Mouse (Mus musculus) brain, embryonic 18.5 days (tissue): ENCODE data around the gene Cyb5d2.
"Not testable (repeated sequence)": the region's sequence is repeated elsewhere in the genome, so short reads cannot be mapped to it uniquely, and the experiment has no call there.

Experiments
- DNase-seq: peaks from one replicate; pipeline ENCODE4 v3.0.0-alpha.2; 2012; ENCODE audit warnings: low read depth, low spot score

The Cyb5d2 gene

DNA sequence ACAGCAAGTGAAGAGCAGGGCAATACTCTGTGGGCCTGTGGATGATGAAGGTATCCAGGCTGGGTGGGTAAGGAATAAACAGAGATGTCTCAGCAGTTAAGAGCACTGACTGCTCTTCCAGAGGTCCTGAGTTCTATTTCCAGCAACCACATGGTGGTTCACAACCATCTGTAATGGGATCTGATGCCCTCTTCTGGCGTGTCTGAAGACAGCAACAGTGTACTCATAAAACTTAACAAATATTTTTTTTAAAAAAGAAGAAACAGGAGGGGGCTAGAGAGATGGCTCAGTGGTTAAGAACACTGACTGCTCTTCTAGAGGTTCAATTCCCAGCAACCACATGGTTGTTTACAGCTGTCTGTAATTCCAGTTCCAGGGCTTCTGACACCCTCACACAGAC, 23.3 kb downstream of the Cyb5d2 start:
- DNase-seq = not testable (repeated sequence)

DNA sequence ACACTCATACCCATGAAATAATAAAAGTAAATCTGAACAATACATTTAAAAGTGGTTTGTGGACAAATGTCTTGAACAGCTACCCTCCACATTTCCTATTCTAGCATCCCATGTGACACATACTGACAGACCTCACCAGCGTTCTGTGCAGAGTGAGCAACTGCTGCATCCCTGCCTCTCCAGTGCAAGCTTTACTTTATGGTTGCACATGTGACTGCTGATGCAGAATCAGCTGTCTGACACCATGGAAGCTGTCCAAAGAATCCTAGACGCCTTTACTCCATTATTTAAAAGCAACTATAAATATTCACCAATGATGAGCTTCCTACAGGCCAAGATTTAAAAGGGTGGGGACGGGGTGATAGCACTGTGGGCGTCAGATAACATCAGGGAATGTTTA, 24.5 kb downstream of the Cyb5d2 start:
- no peak for DNase-seq

DNA sequence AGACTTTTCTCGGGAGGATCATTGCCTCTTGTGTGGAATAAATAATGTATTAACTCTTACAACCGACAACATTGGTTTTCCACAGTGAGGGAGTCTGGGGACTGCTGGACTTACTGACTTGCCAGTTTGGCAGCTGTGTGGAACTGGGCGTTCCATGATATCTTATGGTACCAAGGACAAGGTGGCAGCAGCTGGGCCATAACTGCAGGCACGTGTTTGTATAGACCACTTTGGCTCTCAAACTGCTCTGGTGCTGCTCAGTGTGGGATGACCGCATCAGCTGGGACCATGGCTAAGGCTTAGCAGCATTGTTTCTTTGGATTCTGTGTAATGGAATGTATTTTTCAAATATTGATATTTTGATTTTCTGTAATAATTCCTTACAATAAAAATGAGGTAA, 25.1 kb downstream of the Cyb5d2 start:
- DNase-seq = no peak

DNA sequence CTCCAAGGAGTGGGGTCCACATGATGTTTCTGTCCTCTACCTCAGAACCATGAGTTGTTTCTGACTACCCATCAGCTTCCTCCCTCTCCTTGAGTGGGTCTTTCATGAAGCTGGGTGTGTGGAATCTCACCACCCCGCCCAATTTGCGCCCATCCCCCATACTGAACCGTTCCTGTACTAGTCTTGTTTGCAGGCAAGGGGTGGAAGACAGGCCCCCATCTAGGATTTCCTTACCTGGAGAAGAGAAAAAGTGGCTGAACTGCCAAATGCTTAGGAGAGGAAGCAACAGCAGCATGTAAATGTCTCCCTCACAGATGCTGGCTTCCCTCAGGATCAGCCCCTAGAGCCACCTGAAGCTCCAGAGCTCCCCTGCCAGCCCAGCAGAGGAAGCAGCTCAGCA, 25.6 kb downstream of the Cyb5d2 start:
- no peak for DNase-seq

DNA sequence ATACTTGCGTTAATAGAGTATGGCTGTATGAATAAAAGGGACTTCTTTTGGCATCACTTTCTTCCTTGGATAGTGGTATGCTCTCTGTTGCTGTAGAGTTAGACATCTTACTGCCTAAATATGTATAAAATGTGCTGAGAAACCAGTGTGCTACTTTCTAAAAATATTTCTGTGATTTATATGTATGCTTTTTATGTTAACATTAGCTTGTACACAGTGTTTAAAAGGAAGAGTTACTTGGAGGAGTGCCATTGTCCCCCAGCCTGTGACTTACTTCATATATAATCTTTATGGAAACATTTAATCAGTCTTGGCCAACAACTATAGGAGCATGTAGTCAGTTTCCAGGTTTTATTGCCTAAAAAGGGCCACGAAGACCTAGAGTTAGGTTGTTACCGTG, 26.9 kb downstream of the Cyb5d2 start:
- no peak for DNase-seq

DNA sequence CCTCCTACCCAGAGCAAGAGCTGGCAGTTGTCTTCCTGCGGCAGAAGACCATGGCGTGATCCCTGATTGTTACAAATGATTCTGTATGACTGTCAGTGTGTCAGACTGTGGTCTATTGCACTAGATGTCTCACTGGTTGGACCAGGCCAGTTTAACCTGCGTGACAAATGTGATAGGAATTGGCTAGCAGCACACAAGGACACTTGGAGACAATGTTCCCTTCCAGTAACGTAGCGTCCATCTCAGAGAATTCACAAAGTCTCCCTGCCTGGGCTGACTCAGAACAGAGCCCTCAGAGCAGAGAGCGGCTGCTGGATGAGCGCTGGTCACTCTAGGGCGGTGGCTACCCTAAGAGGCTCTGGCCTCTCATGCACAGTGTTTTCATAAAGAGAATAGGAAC, 28.2 kb downstream of the Cyb5d2 start:
- DNase-seq = no peak

DNA sequence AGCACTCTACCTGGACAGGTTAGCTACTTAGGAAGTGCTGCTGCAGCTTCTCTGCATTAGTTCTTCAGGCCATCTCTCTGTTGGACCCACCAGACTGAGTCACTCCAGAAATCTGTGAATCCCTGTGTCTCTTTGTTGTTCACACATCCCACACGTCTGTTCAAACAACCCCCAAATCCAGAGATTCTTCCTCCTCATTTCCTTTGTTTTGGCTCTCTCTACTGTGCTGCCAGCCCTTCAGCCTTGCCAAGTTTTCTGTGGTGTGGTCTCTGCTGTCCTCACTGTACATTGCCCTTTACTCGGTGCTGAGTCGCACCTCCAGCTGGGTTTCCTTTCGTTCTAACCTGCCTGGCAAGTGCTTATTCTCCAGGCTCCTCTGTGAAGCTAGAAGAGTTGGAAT, 31.7 kb downstream of the Cyb5d2 start:
- DNase-seq = no peak

DNA sequence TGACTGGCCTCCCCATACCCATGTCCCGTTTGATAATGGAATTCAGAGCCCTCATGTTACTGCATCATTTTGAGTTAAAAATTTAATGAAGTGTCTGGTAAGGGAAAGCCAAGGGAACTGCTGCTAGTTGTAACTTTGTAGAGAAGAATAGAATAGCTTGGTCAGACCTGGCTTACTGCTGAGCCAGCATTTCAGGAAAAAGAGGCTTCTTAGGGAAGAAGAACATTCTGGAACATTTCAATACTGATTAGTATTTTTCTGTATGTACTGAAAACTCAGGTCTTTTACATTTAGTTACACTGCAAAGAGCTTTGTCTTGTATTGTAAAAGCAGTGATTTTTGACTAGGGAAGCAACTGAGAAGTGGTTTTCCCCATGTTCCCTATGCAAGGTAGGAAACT, 35.2 kb downstream of the Cyb5d2 start:
- DNase-seq = no peak

DNA sequence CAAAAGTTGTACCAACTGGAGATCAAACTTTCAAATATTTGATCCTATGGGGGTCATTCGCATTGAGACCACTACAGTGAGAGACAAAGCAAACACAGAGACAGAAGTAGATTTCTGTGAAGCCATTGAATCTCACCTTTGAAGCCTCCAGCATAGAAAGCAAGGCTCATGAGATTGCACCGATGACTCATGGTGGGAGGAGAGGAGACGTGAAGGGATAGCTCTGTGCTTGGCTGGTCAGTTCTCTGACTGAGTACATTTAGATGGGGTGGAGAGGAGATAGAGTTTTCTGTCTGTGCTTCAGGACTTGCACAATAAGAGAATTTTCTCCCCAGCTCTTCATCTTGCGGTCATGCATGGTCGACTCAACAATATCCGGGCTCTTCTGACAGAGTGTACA, 36.4 kb downstream of the Cyb5d2 start:
- DNase-seq = no peak

DNA sequence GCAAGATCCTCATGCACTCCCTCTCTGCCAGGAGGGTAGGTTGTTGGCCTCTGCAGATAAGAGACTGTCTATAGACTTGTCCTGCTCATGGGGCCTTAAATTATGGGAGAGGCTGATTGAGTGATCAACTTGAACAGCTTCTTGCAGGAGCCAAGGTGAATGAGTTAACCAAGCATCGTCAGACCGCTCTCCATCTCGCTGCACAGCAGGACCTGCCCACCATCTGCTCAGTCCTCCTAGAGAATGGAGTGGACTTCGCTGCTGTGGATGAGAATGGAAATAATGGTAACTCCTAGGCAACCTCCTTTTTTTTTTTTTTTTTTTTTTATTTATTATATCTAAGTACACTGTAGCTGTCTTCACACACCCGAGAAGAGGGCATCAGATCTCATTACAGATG, 37.6 kb downstream of the Cyb5d2 start:
- DNase-seq = no peak

DNA sequence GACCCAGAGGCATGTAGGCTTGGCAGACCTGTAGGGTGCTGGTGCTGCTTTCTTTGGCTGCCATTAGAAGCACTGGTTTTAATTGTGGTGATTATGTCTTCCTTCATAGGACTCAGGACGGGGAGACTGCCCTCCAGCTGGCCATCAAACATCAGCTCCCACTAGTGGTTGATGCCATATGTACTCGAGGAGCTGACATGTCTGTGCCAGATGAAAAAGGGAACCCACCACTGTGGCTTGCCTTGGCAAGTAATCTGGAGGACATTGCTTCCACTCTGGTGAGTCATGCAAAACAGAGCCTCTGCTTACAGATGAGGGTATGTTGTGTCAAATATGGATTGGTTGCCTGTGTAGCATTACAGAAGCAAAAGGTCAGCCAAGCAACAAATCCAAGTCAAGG, 44.0 kb downstream of the Cyb5d2 start:
- no peak for DNase-seq

DNA sequence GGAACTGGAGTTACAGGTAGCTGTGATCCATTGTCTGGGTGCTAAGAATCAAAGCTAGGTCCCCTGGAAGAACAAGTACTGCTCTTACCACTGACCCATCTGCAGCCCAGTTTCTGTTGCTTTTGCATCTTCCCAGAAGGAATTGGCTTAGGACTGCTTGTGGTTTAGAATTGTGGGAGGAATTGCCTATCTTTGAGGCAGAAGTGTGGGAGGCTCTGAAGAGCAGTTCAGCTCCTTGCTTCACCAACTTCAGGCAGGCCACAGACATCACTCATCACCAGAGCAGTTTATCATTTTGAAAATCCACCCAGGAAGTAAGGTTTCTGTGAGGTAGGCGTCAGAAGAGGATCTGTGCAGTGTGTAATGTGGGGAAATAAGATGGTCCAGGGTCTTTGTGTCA, 56.9 kb downstream of the Cyb5d2 start:
- no peak for DNase-seq

DNA sequence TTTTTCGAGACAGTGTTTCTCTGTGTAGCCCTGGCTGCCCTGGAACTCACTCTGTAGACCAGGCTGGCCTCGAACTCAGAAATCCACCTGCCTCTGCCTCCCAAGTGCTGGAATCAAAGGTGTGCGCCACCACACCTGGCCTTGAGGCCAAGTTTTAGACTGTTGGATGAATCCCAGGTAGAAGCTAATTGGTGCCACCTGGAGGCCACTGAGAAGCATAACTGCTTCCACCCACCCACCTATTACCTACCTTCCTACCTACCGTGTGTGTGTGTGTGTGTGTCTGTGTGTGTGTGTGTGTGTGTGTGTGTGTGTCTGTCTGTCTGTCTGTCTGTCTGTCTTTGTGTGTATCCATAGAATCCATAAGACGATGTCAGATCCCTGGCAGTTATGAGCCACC, 58.4 kb downstream of the Cyb5d2 start:
- not testable (repeated sequence) for DNase-seq

DNA sequence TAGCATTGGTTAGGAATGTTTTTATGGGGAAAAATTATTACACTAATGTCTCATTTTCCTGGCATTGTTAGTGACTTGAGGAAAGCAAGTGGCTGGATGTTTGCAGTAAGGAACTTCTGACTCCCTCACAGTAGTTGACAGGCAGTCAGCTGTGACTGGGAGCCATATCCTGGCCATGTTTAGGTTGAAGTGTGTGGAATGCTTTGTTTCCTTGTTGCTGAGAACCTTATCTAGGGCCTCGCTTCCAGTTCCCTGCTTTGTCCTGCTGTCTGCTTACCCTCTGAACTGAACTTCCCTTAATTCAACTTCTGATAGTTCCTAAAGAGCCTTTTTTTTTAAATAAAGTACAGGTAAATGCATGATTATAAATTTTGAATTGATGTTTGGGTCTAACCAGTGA, 59.6 kb downstream of the Cyb5d2 start:
- DNase-seq = no peak

DNA sequence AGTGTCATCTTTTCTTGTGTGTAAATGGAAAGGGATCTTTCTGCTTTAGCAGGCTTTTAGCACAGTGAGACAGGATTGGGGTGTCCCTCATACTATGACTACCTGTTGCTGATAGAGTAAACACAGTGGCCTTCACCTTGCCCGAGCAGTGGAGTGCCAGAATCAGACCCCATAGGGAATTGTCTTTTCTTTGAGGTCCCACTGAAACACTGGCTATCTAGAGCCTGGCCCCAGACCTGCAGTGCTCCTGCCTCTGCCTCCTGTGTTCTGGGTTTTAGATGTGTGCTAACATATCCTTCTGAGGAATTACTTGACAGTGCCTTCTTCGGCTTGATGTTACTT, 60.5 kb downstream of the Cyb5d2 start:
- no peak for DNase-seq

DNA sequence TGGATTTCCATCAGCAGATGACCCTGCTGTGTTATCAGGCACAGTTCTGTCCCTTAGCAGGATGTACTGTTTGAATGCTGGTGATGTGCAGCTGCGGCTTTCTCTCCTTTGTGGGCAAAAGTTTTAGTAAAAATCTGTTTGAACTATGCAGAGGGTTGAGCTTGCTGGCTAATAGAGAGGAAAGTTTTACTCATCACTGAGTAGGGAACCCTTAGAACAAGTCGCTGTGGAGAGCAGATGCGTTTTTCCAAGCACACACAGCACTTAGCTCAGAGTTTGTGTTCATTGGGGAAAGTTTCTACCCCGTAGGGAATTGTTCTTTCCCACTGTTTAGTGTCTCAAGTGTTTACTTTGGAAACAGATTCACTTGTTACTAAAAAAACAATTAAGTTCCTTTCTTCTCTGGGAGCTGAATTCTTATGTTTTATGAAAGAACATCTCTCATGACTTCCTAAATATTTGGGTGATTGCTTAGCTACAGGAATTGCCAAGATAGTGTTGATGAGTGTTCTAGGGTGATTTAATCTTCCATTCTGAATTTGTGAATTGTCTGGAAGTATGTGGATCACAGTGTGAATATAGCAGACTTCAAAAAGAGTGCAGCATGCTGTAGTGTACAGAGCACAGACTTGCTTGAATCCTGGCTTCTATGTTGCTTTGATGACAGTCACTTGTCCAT, 61.0 kb downstream of the Cyb5d2 start:
- DNase-seq = no peak

DNA sequence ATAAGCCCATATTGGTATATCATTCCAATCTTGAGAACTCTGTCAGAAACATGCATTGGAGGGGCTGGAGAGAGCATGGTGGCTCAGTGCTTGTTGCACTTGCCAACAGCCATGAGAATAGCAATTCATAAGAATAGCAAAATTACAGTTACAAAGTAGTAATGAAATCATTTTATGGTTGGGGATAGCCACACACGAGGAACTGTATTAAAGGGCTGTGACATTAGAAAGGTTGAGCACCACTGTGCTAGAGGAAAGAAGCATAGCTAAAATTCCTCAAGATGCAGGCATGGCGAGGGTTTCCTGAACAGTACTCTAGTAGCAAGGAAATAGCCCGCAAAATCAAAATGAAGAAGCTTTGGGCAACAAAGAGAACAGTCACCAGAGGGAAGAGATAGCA, 62.2 kb downstream of the Cyb5d2 start:
- no peak for DNase-seq
